Mouse (Mus musculus): ENCODE measurements around the gene Chrm1.
A peak's percentile ranks its signal among the peaks of the same experiment; 100 is the strongest.

Chrm1 gene

GRCm38 (mm10) chr19:8663360-8663839 is at the start of gene Chrm1:
TSS of gene Chrm1 (plus strand) at chr19:8663789.
- no peak for DNase-seq (ENCODE audit: low spot score)

DNA sequence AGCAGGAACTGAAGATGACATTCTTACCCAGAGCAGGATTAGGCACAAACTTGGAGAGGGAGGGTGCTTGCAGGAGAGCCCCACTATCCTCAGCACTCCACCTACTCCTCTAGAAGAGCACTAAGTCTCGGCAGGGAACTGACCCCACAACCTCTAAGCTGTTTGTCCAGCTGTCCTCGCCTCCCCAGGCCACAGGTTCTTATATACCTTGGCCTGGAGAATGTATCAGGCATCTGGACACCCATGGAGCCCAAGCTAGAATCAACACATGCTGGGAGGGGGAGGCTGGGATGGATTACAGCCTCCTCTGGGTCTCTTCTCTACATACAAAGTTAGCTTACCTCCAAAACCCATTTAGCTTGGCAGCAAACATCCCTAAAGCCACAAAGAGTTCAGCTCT is 49.2 kb upstream of the Chrm1 start:
- DNase-seq (ENCODE audit: low spot score), result no peak

GRCm38 (mm10) chr19:8616314-8616713 is 47.3 kb upstream of the Chrm1 start:
- DNase-seq (ENCODE audit: low spot score), result no peak

- no peak for DNase-seq (ENCODE audit: low spot score)
Measured at GRCm38 (mm10) chr19:8617904-8618303, 45.7 kb upstream of the Chrm1 start, which contains the start of gene Slc22a6. TSS of gene Slc22a6 (plus strand) at chr19:8618039.

- DNase-seq (ENCODE audit: low spot score), result no peak
Measured at GRCm38 (mm10) chr19:8621098-8621497, 42.5 kb upstream of the Chrm1 start.

DNA sequence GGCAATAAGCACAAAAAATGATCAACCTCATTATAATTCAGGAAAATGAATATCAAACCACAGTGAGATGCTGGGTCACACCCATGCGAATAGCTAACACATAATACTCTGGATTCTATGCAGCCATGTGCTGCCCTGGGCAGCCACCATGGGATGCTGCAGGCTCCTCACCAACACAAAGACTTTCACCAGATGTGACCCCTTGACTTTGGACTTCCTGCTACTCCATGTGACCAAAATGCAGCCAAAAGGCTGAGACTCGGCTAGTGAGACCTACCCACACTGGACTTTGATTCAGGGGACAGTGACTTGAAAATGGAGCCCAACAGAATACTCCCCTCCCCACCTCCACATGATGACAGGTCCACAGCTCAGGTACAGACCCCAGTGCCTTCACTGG is 33.3 kb upstream of the Chrm1 start:
- no peak for DNase-seq (ENCODE audit: low spot score)

GRCm38 (mm10) chr19:8630826-8631225 is 32.8 kb upstream of the Chrm1 start:
- DNase-seq (ENCODE audit: low spot score), result no peak

DNA sequence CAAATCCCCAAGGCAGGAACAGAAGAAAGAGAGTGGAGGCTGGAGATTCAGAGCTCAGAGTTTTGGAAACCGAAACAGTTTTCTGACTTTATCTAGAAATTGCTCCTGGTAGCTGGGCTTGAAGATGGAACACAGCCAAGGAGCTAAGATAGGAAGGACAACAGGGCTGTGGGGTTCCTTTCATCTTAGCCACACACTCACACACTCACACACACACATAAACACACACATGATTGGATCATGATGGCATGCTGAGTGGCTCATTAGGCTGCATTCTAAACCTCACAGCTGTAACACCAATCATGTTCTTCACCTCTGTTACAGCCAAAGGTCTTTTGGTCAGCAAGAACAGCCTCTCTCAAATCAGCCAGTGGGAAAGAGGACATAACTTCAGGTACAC is 31.6 kb upstream of the Chrm1 start:
- no peak for DNase-seq (ENCODE audit: low spot score)

GRCm38 (mm10) chr19:8642086-8642485 is 21.5 kb upstream of the Chrm1 start:
- DNase-seq (ENCODE audit: low spot score), result no peak

- DNase-seq (ENCODE audit: low spot score), result no peak
Measured at GRCm38 (mm10) chr19:8646393-8646792, 17.2 kb upstream of the Chrm1 start.

DNA sequence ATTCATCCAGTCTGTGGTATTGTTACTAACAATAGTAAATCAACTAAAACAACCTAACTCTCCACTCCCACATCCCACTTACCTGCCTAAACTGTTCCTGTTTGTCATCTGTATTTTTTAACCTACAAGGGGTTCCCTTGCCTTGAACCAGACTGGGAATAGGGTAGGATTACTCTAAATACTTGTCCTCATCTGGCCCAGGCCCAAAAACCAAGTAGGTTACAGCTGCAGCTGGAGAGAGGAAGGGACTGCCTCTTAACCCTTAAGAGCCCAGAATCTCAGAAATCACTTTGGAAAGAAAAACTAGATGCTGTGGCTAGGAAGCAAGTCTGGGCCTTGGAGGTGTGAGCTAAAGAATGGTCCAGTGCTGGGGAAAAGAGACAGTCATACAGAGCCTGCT is 7.8 kb upstream of the Chrm1 start:
- DNase-seq (ENCODE audit: low spot score), result no peak

GRCm38 (mm10) chr19:8656341-8656740 is 7.2 kb upstream of the Chrm1 start:
- DNase-seq (ENCODE audit: low spot score), result no peak

- DNase-seq (ENCODE audit: low spot score), result peak; percentile 70
Measured at GRCm38 (mm10) chr19:8661821-8662307, 1.7 kb upstream of the Chrm1 start.

GRCm38 (mm10) chr19:8662337-8662736 is 1.3 kb upstream of the Chrm1 start:
- DNase-seq (ENCODE audit: low spot score), result peak; percentile 89

- no peak for DNase-seq (ENCODE audit: low spot score)
Measured at GRCm38 (mm10) chr19:8663911-8664421, 377 bp downstream of the Chrm1 start.

DNA sequence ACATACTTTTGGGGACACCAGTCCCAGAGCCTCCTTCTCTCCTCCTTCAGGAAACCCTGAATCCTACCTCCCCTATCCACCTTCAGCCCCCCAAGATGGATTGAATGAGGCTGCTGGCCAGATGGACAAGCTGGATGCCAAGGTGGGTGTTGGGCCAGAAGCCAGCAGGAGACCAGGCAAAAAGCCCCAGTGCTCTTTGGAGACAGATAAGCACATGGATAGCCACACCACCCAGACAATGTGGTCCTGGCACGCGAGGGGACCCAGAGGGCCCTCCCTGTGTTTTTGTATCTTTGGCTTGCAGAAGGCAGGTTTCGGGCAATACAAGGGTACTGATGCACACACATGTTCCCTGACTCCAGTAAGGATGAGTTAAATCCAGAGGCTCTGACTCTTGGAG is 1.3 kb downstream of the Chrm1 start:
- DNase-seq (ENCODE audit: low spot score), result no peak

GRCm38 (mm10) chr19:8665746-8666145 is 2.2 kb downstream of the Chrm1 start:
- DNase-seq (ENCODE audit: low spot score), result no peak

- no peak for DNase-seq (ENCODE audit: low spot score)
Measured at GRCm38 (mm10) chr19:8672859-8673258, 9.3 kb downstream of the Chrm1 start.

- DNase-seq (ENCODE audit: low spot score), result no peak
Measured at GRCm38 (mm10) chr19:8673336-8674063, 9.9 kb downstream of the Chrm1 start.

- DNase-seq (ENCODE audit: low spot score), result no peak
Measured at GRCm38 (mm10) chr19:8679031-8679779, 15.6 kb downstream of the Chrm1 start.

DNA sequence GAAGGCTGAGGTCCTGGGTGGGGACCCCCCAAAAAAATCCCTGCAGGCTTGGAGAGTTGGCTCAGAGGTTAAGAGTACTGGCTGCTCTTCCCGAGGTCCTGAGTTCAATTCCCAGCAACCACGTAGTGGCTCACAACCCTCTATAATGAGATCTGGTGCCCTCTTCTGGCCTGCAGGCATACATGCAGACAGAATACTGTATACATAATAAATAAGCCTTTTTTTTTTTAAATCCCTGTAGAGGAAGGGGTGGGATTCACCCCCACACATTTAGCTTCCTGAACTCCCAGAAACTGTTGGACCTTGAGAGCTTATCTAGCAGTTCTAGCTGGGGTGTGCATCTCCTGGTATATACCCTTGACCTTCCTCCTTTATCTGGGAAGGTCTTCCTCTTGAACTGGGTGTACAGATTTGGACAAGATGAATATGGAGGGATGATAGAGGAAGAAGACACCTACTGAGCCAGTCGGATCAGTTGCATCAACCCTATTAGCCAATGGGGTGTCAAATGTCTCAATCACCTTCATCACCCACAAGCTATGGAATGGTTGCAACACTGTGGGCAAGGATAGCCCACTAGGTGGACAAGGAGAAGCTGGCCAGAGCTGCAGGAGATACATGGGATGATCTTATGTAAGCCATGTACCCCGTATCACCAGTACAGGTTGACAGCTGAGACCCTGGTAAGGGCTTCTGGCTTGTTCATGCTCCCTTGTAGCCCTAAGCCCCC is 18.2 kb downstream of the Chrm1 start:
- no peak for DNase-seq (ENCODE audit: low spot score)

DNA sequence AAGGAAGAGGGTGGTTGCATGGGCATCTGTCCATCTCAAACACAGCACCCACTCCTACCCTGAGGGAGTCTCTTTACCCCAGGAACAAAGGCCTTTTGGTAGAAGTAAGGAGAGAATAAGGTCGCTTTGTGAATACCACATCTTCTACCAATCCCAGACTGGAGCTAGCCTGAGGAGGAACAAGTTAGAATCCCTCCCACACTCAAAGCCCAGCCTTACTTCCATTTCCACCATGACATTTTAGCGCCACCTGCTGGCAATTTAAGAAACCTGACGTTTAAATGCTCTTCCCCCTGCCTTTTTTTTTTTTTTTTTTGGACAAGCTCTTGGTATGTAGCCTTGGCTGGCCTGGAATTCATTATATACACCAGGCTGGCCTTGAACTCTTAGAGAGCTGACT is 19.4 kb downstream of the Chrm1 start:
- DNase-seq (ENCODE audit: low spot score), result peak; percentile 68

All from left cerebral cortex, adult 11 months (tissue).